Mouse (Mus musculus) kidney, adult 2 months (tissue): ENCODE results near the gene Gm26920.
"Not testable (repeated sequence)": the region's sequence is repeated elsewhere in the genome, so short reads cannot be mapped to it uniquely, and the experiment has no call there.

ENCODE experiments used
- CTCF ChIP-seq: fragments of 200-500 bp; conservative IDR thresholded peaks from 2 replicates; pipeline ENCODE4 v1.5.1; 2011; ENCODE audit warnings: low read depth, mild to moderate bottlenecking, control low read depth, low read length, moderate library complexity, mixed read lengths; ENCODE audit not compliant: insufficient read depth, insufficient read length
- POLR2A ChIP-seq: fragments of 200-500 bp; IDR thresholded peaks from one replicate; pipeline ENCODE4 v1.6.1; 2011; ENCODE audit warnings: low read depth, low read length, control low read depth

GRCm38 (mm10) chr7:30117935-30118334 lies 27.7 kb upstream of the Gm26920 start:
- TF ChIP-seq CTCF, POLR2A: not testable (repeated sequence)
